Mouse (Mus musculus) thymus, postnatal 25 days (tissue): Measurements from ENCODE around the gene Nipal4.

Experiments
- DNase-seq: peaks from one replicate; pipeline ENCODE4 v3.0.0; 2022

Nipal4 gene

DNA sequence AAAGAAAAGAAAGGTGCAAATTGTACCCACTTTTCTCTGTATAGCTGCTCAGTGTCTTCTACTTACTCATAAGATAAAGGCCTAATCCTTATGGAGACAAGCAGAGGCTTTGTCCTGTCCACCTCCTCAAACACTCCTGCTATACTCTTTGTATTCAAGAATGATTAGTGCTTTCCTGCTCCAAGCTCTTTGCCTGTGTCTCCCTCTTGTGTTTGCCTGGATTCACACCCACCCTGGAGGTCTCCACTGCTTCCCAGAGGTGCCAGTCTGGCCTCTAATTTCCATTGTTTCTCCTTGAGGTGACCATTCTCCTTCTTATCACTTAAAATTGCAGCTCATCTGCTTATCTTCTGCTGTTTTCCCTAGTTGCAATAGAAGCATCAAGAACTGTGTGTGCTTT, 8.8 kb downstream of the Nipal4 start:
- no peak for DNase-seq

DNA sequence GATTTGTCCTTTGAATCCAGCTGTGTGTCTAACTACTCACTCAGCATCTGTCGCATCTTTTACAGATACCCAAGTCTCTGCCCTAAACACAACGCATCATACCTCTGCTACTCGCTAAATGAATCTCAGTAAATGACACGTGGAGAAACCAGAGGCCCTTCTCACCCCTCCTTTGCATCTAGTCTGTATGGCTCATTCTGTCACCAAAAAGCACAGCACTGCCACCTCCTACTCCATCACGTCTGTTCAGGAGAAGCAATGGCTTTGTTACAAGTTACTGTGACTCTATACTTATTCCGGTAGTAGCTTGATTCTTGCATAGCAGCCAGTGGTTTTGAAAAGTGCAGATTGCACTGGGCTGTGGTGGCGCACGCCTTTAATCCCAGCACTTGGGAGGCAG, 9.4 kb downstream of the Nipal4 start:
- no peak for DNase-seq

DNA sequence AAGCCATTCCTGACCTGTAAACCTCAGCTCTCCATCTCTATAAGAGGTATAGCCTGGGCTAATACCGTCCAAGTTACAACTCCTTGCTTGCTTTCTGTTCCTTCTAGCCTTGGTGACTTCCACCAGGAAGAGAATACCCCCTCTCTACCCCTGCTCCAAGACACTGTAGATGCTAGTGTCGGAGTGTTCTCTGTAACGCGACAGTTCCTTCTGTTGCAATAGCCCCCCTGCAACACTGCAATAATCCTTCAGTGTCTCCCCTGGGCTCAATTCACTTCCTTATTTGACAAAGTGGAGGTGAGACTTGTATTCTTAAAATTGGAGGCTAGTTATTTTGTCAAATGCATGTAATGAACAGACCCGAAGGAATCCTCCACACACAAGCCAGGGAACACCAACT, 19.7 kb downstream of the Nipal4 start:
- no peak for DNase-seq

DNA sequence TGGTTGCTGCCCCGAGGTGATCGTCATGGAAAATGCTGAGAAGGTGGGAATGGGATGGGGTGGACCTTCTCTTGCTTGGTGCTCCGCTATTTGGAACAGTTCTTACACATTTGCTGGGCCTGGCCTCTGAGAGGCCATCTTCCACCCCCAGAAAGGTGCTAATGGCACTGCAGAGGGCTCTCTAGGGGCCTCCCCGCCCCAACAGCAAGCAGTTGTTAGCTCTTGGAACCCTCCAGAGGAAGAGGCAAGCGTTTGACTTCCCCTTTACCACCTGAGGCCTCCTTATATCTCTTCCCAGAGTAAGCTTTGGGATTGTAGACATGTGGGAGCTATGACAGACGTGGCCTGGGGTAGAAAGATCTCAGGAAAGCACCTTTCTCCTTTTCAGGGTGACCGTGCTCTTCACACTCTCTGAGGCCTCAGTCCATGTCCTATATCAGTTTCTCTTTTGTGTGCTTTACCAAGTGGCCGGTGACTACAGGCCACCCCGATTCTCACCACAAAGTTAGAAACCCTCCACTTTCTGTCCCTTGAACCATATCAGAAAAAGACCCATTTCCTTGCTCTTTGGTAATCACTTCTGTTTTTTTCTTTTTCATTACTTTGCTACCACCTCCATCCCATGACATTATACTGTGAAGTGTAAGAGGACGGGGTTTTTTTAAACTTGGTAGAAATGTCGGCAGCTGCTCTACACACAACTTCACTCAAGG, 21.0 kb downstream of the Nipal4 start:
- no peak for DNase-seq

DNA sequence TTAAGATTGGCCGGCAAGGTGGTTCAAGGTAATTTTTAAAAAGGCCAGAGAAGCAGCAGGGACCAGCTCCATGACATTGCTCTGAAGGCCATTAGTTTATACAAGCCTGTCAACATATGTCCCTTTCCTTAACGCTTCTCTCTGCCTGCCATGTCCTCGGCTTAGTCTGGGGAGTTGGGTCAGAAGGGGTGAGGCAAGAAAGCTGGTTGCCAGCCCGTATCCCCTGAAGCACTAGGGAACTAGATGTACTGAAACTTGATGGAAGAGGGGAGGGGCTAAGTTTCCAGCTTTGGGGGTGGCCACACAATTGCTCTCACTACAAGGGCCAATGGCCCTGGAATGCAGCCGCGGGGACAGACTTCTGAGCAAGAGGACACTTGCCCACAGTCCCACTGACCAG, 23.0 kb downstream of the Nipal4 start:
- no peak for DNase-seq

DNA sequence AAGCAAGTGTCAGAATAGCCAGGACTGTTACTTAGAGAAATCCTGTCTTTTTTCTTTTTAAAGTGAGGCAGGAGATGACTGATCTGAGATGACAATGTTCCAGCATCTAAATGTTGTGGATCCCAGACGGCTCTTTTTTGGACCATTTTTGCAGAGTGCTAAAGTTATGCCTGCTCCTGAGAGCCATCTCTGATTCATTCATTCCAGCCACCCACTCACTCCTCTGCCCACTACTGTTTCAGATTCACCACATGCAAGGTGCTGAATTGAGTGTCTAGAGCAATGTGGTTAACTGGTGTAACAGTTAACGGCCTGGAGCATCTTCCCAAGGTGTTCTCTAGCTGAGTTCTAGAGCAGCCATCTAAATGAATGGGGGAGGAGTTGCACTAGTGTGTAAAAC, 31.4 kb downstream of the Nipal4 start:
- DNase-seq, result no peak

DNA sequence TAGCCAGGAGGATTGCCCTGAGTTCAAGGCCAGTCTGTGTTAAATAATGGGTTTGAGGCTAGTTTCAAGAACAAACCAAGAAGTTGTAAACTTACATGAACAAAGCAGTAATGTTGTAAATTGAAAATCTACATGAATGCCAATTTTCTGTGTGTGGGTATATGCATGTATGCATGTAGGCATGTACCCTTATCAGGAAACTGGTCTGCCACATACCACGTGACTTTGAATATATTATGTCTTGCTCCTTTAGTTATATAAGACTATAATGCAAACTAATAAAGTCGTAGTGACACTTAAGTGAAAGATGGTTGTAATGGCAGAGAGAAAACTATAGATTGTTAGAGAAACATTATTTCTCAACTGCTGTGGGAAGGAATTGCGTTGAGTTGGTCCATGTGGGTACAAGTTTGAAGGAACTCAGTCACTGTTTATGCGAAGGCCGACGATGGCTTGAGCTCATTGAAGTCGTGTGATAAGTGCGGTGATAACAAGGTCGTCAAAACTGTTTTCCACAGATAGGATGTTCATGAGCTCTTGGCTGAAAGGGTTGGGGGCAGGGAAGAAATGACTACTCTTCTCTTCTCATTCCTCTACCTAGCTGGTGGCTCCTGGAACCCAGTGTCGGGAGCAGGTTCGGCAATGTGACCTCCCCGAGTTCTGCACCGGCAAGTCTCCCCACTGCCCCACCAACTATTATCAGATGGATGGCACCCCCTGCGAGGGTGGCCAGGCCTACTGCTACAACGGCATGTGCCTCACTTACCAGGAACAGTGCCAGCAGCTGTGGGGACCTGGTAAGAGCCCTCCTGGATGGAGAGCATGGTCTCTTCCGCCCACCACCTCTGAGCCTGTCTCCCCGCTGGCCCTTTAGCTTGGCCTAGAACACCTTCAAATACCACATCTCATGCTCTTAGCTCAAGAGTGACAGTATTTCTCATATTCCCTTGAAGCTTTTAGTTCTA, 35.0 kb downstream of the Nipal4 start:
- DNase-seq, result no peak

DNA sequence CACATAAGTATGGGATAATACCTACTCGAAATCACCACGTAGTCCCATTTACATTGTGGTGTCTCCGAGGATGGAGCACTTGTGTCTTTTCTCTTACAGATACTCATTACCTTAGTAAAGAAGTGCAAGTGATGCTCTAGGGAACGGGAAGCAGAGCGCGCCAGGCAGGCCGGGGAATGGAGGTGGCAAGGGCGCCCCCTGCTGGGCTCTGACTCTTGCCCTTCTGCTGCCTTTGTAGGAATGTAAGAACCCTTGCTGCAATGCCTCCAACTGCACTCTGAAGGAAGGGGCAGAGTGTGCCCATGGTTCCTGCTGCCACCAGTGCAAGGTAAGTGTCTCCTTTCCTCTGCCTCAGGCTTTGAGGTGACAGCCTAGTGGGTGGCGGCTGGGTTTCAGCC, 37.8 kb downstream of the Nipal4 start:
- peak; percentile 77 for DNase-seq

DNA sequence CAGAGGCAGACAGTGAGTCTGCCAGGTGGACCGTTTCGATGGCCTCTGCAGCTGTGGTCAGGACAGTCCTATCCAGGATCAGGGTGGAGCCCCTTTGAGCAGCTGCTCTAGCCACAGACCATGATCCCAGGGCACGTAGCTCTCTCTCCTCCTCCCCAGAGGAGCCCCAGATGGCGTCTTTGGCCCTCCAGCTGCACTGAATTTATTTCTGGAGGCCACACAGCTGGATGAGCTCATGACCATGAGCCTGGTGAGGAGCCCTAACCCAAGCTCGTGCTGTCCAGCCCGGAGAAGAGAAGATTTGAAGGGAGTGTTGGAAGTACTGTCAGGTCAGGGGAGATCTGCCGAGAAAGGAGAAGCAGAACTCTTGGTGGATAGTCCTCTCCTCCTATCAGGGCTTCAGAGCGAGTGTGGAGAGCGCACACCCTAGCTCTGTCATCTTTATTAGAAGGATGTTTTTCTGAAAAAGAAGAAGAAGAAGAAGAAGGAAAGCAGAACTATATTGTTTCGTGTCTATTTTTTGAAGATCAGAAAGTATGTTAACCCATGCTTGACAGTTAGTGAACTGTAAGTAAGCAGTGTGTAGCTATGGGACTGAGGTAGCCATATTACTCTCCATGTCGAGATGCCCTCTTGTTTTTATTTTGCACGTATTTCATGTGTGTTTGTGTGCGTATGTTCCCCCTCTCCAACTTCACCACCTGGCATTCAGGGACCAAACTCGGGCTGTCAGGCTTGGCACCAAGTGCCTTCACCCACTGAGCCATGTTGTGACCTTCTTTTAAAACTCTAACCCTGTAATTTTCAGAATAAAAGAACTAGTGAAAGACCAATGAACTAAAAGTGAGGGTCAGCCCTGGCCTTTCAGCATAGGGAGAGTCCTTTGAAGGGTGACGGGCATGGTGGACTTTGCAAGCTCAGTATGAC, 38.4 kb downstream of the Nipal4 start:
- DNase-seq, result no peak

DNA sequence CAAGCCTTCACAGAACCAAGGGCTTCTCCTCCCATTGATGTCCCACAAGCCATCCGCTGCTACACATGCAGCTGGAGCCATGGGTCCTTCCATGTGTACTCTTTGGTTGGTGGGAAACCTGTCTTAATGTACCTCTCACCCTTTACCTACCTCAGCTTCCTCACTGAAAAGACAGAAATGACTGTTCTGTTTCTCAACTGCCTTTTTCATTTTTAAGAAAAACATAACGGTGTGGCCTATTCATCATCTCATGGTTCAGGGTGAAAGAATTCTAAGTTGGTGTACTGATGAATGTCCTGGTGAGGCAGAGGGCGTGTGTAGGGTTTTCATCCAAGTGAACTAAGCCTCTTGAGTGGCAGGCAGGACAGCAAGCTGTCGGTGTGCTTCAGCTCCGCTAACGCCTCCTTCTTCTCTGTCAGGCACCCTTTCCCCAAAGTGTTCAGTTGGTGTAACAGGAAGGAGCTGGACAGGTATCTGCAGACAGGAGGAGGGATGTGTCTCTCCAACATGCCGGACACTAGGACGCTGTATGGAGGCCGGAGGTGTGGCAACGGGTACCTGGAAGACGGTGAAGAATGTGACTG, 39.4 kb downstream of the Nipal4 start:
- no peak for DNase-seq

DNA sequence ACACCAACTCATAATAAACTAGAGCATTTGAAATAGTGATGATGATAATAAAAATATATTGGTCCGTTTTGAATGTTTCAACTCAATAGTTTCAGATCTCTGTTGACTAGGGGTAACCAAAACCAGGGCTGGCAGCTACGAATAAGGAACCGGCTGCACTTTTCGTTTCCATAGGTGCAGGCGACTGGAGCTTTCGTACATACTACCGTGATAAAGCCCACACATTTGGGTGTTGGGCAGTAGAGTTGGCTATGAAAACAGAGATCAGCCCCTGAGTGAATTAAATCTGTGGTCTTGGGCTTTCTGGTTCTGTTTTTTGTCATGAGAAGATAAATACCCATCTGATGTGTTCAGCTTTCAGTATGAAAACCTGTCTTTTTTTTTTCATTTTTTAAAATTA, 40.0 kb downstream of the Nipal4 start:
- no peak for DNase-seq

DNA sequence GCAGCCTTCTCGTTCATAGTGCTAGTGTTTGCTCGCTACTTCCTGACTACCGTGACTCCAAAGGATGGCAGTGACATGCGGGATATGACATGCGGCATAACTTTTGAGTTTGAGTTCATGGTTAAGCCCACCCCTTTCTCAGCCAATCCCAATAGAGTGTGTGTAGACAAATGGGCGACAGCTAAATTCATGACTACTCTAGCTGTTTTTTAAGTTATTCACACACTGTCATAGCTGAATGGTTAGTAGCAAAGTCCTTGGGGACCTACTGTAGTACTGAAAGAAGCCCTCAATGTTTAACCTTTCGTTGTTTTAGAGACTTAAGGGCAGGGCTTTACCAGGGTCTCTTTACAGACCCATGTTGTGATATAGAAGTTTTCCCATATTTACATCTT, 40.5 kb downstream of the Nipal4 start:
- DNase-seq, result no peak

DNA sequence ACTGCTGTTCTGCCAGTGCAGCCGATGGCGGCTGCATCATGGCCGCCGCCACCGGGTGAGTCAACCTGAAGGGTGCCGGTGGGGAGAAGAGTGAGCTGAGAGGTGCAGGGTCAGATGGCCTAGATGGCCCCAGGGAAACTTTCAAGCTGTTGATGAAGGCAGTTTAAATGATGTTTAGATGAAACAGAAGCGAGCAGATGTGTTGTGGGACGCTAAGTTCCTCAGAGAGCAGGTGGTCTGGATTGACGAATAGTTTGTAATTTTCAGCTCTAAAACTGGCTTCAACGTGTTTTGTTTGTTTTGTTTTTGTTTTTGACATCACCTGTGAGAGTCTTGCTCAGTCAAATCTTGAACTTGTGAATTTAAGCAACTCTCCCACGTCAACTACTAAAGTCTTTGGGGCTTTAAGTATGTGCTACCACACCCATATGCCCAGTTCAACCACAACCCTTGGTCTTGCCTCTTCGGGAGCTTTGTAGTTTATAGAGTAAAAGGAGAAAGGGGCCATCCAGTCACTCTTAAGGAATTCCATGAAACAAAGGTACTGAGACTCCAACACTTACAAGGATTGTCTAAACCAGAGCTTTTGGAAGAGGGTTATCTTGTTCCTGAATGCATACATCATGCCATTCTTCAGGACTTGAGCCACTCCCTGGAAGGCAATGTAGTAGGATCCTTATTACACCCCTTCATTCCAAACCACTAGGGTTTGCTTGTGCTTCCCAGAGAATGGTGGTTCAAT, 41.0 kb downstream of the Nipal4 start:
- DNase-seq, result no peak

DNA sequence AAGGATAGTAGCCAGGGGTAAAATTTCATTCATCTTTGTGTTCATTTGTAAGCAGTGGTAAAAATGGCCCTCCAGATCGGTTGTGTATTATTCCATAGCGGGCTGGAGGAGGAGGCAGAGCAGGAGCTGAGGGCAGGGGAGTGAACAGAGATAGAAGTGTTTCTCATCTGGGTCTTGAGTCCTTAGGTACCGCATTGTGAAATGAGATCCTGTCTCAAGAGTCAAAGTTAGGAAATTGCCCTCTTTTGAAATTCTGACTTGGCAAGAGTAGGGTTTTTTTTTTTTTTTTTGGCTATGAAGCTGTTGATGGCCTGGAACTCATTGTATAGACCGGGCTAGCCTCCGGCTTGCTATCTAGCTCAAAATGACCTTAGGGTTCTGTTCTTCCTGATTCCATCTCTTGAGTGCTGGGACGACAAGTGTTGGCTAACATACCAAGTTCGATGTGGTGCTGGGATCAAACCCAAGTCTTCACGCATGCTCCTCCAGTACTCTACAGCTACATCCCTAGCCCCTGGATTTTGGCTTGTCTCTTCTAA, 42.9 kb downstream of the Nipal4 start:
- DNase-seq, result no peak

DNA sequence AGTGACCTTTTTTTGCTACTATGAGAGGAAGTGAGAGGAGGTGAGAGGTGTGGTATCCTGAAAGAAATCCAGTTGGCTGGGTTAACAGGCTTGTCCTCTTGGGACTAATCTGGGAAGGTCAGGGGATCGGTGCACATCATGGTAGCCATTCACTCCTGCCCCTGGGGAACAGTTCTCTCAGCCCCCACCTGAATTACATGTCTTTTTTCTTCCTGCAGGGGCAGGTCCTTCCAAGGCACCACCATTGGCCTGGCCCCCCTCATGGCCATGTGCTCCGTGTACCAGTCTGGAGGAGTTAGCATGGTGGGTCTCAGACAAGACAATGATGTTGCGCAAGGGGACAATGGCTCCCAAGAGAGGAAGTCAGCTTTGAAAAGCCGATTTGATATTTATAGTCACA, 43.4 kb downstream of the Nipal4 start:
- DNase-seq, result no peak

DNA sequence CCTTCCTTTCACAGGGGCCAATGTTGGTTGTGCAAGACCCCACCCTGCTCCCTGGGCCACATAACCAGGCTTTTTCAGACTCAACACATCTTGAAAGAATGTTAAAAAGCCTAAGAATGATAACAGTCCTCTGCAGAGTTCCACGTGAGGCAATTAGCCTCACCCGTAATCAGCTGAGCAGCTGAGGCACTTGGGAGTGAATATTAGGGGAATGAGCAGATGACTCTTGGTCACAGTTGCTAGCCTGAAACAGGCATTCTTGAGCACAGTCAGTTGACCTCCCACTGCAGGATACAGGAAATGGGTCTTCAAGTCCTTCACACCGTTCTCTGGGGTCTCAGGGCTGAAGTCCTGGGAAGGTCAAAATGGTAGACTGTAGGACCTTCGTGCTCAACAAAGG, 44.6 kb downstream of the Nipal4 start:
- DNase-seq, result no peak

DNA sequence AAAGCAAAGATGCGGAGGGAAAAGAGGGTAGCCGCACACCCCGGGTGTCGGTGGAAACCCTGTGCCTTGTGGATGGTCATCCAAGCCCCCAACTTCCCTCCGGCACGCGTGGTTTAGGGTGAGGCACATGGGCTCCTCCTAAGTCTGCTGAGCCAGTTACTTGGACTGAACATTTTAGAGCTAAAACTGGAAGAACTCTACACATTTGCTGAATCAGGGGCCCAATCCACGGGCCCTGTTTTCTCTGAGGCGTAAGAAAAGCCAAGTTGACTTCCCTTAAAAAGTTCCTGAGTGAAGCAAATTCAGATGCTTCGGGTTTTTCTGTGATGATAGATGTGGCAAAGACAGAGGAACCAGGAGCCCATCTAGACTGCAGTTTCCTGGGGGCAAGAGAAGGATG, 46.2 kb downstream of the Nipal4 start:
- no peak for DNase-seq

DNA sequence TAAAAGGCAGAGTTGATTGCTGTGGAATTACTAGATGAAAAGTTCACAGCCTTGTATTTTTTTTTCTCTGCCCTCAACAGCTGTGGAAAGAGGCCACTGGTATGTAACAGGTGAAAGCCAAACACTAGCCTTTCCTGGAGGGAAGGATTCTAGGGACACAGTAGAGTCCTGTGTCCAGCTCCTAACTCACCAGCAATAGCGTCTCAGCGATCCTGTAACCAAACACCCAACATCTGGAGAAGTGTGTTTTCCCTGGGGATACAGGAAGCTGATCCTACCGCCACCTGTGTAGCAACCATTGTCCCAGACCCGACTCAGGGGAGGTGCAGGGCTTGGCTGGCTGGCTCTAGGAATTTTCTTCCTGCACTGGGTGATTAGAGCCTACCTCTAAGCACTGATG, 46.7 kb downstream of the Nipal4 start:
- no peak for DNase-seq

DNA sequence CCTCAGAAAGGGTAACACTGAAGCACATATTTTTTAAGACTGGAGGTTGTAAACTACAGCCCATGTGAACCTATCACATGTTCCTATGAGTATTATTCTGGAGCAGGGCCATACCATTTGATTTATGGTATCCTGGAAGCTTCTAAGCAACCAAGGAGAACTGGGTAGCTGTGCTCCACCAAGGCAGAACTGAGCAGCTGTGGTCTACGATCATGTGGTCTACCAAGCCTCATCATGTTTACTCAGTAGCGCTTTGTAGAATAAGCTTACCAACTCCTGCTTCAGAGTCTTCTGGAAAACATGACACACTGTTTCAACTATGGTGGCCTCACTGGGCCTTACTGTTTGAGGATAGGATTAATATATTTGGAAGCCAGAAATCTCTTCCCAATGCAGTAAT, 49.8 kb downstream of the Nipal4 start:
- no peak for DNase-seq

DNA sequence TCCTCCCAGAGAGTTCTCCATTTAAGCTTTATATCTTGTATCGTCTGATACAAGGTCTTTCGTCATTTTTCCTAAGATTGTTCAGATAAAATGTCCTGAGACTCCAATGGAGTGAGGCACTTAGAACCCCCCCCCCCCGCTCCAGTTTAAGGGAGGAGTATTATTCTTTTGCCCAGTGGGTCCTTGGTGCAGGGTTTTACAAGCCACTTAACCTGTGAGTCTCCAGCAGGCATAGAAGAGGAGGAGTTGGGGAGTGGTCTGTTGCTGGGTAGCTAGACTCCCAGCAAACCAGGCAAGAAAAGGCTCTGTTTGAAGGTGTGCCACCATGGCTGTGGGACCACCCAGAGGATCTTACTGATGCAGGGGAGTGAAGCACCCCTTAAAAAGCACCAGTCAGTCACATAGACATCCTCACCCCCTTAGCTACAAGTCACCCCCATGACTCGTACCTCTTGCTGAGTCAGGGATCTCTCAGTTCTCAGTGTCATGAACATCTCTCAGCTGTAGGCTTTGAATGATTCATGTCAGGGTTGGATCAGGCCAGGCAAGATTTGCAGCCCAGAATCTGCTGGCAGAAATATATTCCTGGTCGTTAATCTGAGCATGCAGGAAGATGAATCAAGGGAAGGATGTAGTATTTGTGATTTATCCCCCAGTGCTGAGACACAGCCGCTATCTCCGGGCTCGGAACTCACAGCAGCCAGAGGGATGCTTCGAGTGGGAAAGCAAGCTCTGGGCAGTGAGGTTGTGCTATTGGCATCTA, 50.7 kb downstream of the Nipal4 start:
- DNase-seq, result no peak

DNA sequence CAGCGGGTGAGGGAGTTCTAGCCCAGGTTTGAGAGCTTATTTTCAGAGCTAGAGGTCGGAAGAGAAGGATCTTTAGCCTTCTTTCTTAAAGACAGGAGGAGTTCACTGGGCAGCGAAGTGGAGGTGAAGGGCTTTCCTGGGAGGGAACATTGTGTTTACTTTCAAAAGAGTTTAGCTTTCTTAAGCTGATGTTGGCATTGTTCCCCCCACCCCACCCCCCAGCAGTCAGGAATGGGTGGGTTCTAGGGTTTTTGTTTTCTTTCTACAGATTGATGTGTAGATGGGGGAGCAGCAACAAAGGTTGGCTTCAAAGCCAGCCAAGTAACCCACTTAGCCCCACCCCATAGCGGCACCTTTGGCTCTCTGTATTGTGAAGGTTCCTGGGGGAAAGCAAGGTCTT, 51.3 kb downstream of the Nipal4 start:
- no peak for DNase-seq
